Mouse (Mus musculus) megakaryocyte, embryonic 14.5 days (primary cell): ENCODE results near the gene Gimap9.

ENCODE experiments used
- FLI1 ChIP-seq: IDR thresholded peaks from 2 replicates; pipeline ENCODE4 v1.6.1; 2012; ENCODE audit warnings: low read length, inconsistent platforms, mixed read lengths
- GATA1 ChIP-seq: IDR thresholded peaks from 3 replicates; pipeline ENCODE4 v1.6.1; 2012; ENCODE audit warnings: mixed read lengths, low read length, inconsistent platforms, borderline replicate concordance

DNA sequence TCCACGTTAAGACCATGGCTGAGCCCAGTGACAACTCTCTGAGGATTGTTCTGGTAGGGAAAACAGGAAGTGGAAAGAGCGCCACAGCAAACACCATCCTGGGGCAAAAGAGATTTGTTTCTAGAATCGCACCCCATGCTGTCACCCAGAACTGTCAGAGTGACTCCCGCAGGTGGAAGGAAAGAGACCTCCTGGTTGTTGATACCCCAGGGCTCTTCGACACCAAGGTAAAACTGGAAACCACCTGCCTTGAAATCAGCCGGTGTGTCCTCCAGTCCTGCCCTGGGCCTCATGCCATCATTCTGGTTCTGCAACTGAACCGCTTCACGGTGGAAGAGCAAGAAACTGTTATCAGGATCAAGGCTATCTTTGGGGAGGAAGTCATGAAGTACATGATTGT lies 47.5 kb downstream of the Gimap9 start:
- TF ChIP-seq FLI1 (no peak), GATA1 (no peak)
